Mouse (Mus musculus) liver, embryonic 15.5 days (tissue): ENCODE data around the gene Pdap1. TPM values are rescaled to one million over a fixed set of nuclear protein-coding genes. Genes with fewer than 3 reads are reported as not detected.
A peak's percentile ranks its signal among the peaks of the same experiment; 100 is the strongest.

ENCODE experiments used
- ATAC-seq: fragments of 200-750 bp; cut with Nextera tagmentation; 2 replicates; pipeline ENCODE4 v1.8.0; 2017; ENCODE audit warnings: moderate number of reproducible peaks, mild to moderate bottlenecking, moderate library complexity; ENCODE audit not compliant: insufficient read depth
- H3K27ac ChIP-seq: fragments of 300-500 bp; sonication (generic); replicated peaks from 2 replicates; pipeline ENCODE4 v1.5.1; 2015; ENCODE audit warnings: mild to moderate bottlenecking, inconsistent platforms
- H3K27me3 ChIP-seq: fragments of 300-500 bp; sonication (generic); 2 replicates; pipeline ENCODE4 v1.6.1; 2015; ENCODE audit warnings: mild to moderate bottlenecking, inconsistent platforms
- H3K36me3 ChIP-seq: fragments of 300-500 bp; sonication (generic); replicated peaks from 2 replicates; pipeline ENCODE4 v1.6.1; 2015; ENCODE audit warnings: moderate library complexity, mild to moderate bottlenecking, inconsistent platforms
- H3K4me1 ChIP-seq: fragments of 300-500 bp; sonication (generic); replicated peaks from 2 replicates; pipeline ENCODE4 v1.6.1; 2015; ENCODE audit warnings: inconsistent platforms
- H3K4me2 ChIP-seq: fragments of 300-500 bp; sonication (generic); 2 replicates; pipeline ENCODE4 v1.6.1; 2015; ENCODE audit warnings: moderate library complexity, mild to moderate bottlenecking, inconsistent platforms
- H3K4me3 ChIP-seq: fragments of 300-500 bp; sonication (generic); replicated peaks from 2 replicates; pipeline ENCODE4 v1.5.1; 2015; ENCODE audit warnings: mild to moderate bottlenecking, inconsistent platforms
- H3K9ac ChIP-seq: fragments of 300-500 bp; sonication (generic); 2 replicates; pipeline ENCODE4 v1.6.1; 2015; ENCODE audit warnings: moderate library complexity, mild to moderate bottlenecking, inconsistent platforms
- H3K9me3 ChIP-seq: fragments of 300-500 bp; sonication (generic); replicated peaks from 2 replicates; pipeline ENCODE4 v1.6.1; 2016; ENCODE audit warnings: inconsistent platforms
- WGBS: fragments of 180-500 bp; shearing (Covaris S2); methylation state at CpG from one replicate; pipeline ENCODE4 v1.1.7; 2015; ENCODE audit warnings: mixed read lengths; ENCODE audit not compliant: insufficient replicate concordance; 5-methylcytosine and 5-hydroxymethylcytosine counted together
- polyA plus RNA-seq: library from polyadenylated mRNA; unstranded; fragments of >200 nt; fragmentation: Nextera tagmentation; extraction: Ambion mirVana; gene quantifications from 2 replicates; pipeline ENCODE4 v1.2.1, GENCODE M21; 2015

Gene Pdap1
- polyA plus RNA-seq, result 28.8 and 36.5 TPM in 2 replicates

- peaks cover 57% of the 10 kb centered on the region for H3K36me3 ChIP-seq
- H3K9me3 ChIP-seq, result no peaks in the 10 kb centered on the region
- peak; percentile 92 for ATAC-seq
- under 1% methylated on average over 84 of the region's 84 CpGs for WGBS
- H3K4me1 ChIP-seq, result peaks cover 46% of the 10 kb centered on the region
- H3K4me2 ChIP-seq, result peak within 1 kb of the TSS; percentile 80
- H3K4me3 ChIP-seq, result peak within 1 kb of the TSS; percentile 90
- peak within 1 kb of the TSS; percentile 91 for H3K9ac ChIP-seq
- H3K27me3 ChIP-seq, result no peaks in the 10 kb centered on the region
- peak within 1 kb of the TSS; percentile 93 for H3K27ac ChIP-seq
Measured at GRCm38 (mm10) chr5:145139571-145140519, at the start of gene Pdap1, which contains the start of gene Bud31. TSS of gene Pdap1 (minus strand) at chr5:145140238. TSS of gene Bud31 (plus strand) at chr5:145140362.

GRCm38 (mm10) chr5:145189416-145189815 lies 49.4 kb upstream of the Pdap1 start:
- no peak for ATAC-seq
- WGBS, result 40% methylated on average over 6 of the region's 6 CpGs
- H3K4me3 ChIP-seq, result peak overlapping the region; percentile 73

DNA sequence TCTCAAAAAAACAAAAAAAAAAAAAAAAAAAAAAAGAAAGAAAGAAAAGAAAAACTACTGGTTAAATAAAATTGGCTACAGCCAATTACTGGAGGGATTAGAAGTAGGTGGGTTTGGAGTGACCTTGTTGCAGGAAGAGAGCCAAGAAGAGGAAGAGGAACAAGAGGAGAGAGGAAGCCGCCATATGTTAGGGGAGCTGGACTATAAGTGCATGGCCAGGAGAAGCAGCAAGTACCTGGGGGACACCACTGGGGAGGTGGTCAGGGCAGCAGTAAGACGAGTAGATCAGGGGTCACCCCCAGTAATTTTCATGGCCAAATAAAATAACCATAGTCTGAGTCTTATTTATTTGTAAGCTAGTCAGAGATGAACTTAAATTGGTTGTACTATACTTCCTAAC lies 45.2 kb upstream of the Pdap1 start:
- H3K9me3 ChIP-seq, result no peaks in the 10 kb centered on the region
- no peak overlapping the region for H3K9ac ChIP-seq
- no peak overlapping the region for H3K27ac ChIP-seq
- H3K4me1 ChIP-seq, result peaks cover 29% of the 10 kb centered on the region
- no peaks in the 10 kb centered on the region for H3K27me3 ChIP-seq
- ATAC-seq, result no peak
- no peak overlapping the region for H3K4me2 ChIP-seq
- WGBS, result 68% methylated on average over 2 of the region's 2 CpGs
- peaks cover 89% of the 10 kb centered on the region for H3K36me3 ChIP-seq
- H3K4me3 ChIP-seq, result no peak overlapping the region

More at GRCm38 (mm10) chr5:145189416-145189815, 49.4 kb upstream of the Pdap1 start:
- Histone ChIP-seq H3K9ac (0 out of 2 replicates have a peak overlapping the region, but pooled peaks have one; percentile 73), H3K27me3 (no peaks in the 10 kb centered on the region), H3K4me2 (peak overlapping the region; percentile 81), H3K4me1 (peaks cover 41% of the 10 kb centered on the region), H3K9me3 (no peaks in the 10 kb centered on the region), H3K36me3 (peaks cover 58% of the 10 kb centered on the region), H3K27ac (peak overlapping the region; percentile 76; the same call in 1 of the 2 replicates)

GRCm38 (mm10) chr5:145178461-145178980 lies 38.5 kb upstream of the Pdap1 start:
- 76% methylated on average over 18 of the region's 18 CpGs for WGBS

DNA sequence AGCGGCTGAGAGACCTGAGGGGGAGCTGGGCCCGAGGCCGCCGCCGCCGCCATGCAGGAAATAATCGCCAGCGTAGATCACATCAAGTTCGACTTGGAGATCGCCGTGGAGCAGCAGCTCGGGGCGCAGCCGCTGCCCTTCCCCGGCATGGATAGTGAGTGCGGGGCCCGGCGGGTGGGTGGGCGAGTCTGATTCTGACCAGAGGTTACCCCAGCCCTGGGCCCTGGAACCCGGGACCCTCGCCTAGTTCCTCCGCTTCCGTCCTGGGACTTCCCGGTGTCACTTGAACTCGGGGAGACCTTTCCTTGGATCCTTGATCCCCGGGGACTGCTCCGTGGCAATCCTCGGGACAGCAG lies 27.2 kb upstream of the Pdap1 start:
- H3K27ac ChIP-seq, result peak overlapping the region; percentile 87
- no peaks in the 10 kb centered on the region for H3K9me3 ChIP-seq
- ATAC-seq, result peak; percentile 19
- peak overlapping the region; percentile 99 for H3K9ac ChIP-seq
- H3K4me1 ChIP-seq, result peaks cover 46% of the 10 kb centered on the region
- peak overlapping the region; percentile 89 for H3K4me2 ChIP-seq
- H3K36me3 ChIP-seq, result peaks cover 54% of the 10 kb centered on the region
- H3K27me3 ChIP-seq, result no peaks in the 10 kb centered on the region
- WGBS, result under 1% methylated on average over 28 of the region's 28 CpGs
- H3K4me3 ChIP-seq, result peak overlapping the region; percentile 99

More at GRCm38 (mm10) chr5:145178461-145178980, 38.5 kb upstream of the Pdap1 start:
- Histone ChIP-seq H3K9me3 (no peaks in the 10 kb centered on the region), H3K4me1 (no peaks in the 10 kb centered on the region), H3K27ac (no peak overlapping the region; the same call in 1 of the 2 replicates), H3K9ac (no peak overlapping the region), H3K4me2 (no peak overlapping the region), H3K27me3 (no peaks in the 10 kb centered on the region), H3K4me3 (no peak overlapping the region), H3K36me3 (peaks cover 100% of the 10 kb centered on the region)
- ATAC-seq, result no peak

- Histone ChIP-seq H3K4me2 (peak within 1 kb of the TSS; percentile 89), H3K4me3 (peak within 1 kb of the TSS; percentile 99), H3K27ac (peak within 1 kb of the TSS; percentile 87), H3K4me1 (peaks cover 46% of the 10 kb centered on the region), H3K9me3 (no peaks in the 10 kb centered on the region), H3K36me3 (peaks cover 52% of the 10 kb centered on the region), H3K9ac (peak within 1 kb of the TSS; percentile 99), H3K27me3 (no peaks in the 10 kb centered on the region)
- ATAC-seq, result peak; percentile 96
- under 1% methylated on average over 51 of the region's 51 CpGs for WGBS
Measured at GRCm38 (mm10) chr5:145166536-145167305, 26.7 kb upstream of the Pdap1 start, which contains the start of the genes Ptcd1 and Cpsf4. TSS of gene Ptcd1 (minus strand) at chr5:145167108. TSS of gene Cpsf4 (plus strand) at chr5:145167213.

DNA sequence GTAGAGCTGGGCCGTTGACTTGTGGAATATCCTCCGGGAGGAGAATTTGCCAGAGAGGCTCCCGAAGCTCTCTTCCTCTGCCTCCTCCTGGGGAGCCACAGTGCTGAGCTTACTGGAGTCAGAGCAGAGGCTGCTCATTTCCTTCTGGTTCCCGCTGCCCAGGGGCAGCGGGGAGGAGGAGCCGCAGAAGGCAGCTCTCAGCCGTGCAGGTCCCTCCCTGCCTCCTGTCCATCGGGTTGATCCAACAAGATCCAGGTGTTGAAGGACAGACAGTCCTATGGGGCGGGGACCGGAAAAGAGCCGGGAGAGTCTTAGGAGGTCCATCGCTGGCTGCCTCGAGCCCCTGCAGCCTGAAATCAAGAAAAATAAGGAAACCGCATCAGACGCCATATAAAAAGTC lies 25.1 kb upstream of the Pdap1 start:
- Histone ChIP-seq H3K9ac (no peak overlapping the region), H3K27ac (no peak overlapping the region), H3K4me1 (peaks cover 44% of the 10 kb centered on the region), H3K36me3 (peaks cover 52% of the 10 kb centered on the region), H3K4me2 (peak overlapping the region; percentile 7; the same call in 1 of the 2 replicates), H3K4me3 (no peak overlapping the region), H3K9me3 (no peaks in the 10 kb centered on the region), H3K27me3 (no peaks in the 10 kb centered on the region)
- WGBS, result 86% methylated on average over 15 of the region's 15 CpGs
- ATAC-seq, result no peak

DNA sequence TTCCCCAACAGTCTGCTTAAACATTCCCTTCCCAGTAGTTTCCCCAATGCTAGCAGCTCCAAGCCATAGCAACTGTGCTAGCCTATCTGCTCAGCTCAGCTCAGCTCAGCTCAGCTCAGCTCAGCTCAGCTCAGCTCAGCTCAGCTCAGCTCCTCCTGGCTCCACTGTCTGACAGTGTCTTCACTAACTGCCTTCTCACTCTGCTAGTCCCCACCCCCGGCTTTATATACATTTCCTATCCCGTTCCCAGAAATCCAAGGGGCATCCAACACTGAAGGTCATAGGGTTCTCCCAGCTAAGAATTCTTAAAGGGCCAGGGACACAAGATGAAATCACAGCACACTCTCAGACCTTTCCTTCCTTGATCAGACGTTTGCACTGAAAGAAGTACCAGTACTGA lies 24.7 kb upstream of the Pdap1 start:
- no peak overlapping the region for H3K27ac ChIP-seq
- peaks cover 55% of the 10 kb centered on the region for H3K36me3 ChIP-seq
- no peaks in the 10 kb centered on the region for H3K27me3 ChIP-seq
- H3K4me2 ChIP-seq, result peak overlapping the region; percentile 7; the same call in 1 of the 2 replicates
- 63% methylated on average over 3 of the region's 3 CpGs for WGBS
- no peak overlapping the region for H3K9ac ChIP-seq
- no peak overlapping the region for H3K4me3 ChIP-seq
- no peak for ATAC-seq
- no peaks in the 10 kb centered on the region for H3K9me3 ChIP-seq
- peaks cover 43% of the 10 kb centered on the region for H3K4me1 ChIP-seq

- Histone ChIP-seq H3K9me3 (no peaks in the 10 kb centered on the region), H3K4me3 (no peak overlapping the region), H3K4me1 (peaks cover 20% of the 10 kb centered on the region), H3K27me3 (no peaks in the 10 kb centered on the region), H3K27ac (no peak overlapping the region), H3K4me2 (no peak overlapping the region), H3K36me3 (peaks cover 82% of the 10 kb centered on the region), H3K9ac (no peak overlapping the region)
- no peak for ATAC-seq
- WGBS, result 86% methylated on average over 14 of the region's 14 CpGs
Measured at GRCm38 (mm10) chr5:145161361-145161760, 21.3 kb upstream of the Pdap1 start.

- Histone ChIP-seq H3K4me1 (peaks cover 46% of the 10 kb centered on the region), H3K9me3 (no peaks in the 10 kb centered on the region), H3K27ac (peak overlapping the region; percentile 52), H3K4me3 (no peak overlapping the region), H3K36me3 (peaks cover 92% of the 10 kb centered on the region), H3K27me3 (no peaks in the 10 kb centered on the region), H3K4me2 (no peak overlapping the region), H3K9ac (no peak overlapping the region)
- 35% methylated on average over 5 of the region's 5 CpGs for WGBS
- ATAC-seq, result peak; percentile 51
Measured at GRCm38 (mm10) chr5:145152690-145153089, 12.7 kb upstream of the Pdap1 start.
